Mouse (Mus musculus) neural tube, embryonic 13.5 days (tissue): ENCODE measurements around the gene Slc35g3. TPM values are rescaled to one million over a fixed set of nuclear protein-coding genes. Genes with fewer than 3 reads are reported as not detected.

ENCODE experiments used
- ATAC-seq: fragments of 200-750 bp; cut with Nextera tagmentation; 2 replicates; pipeline ENCODE4 v1.8.0; 2017; ENCODE audit warnings: low read depth, mild to moderate bottlenecking, moderate TSS enrichment, moderate library complexity
- H3K27ac ChIP-seq: fragments of 300-500 bp; sonication (generic); replicated peaks from 2 replicates; pipeline ENCODE4 v1.5.1; 2015; ENCODE audit warnings: moderate library complexity, mild to moderate bottlenecking, inconsistent platforms
- H3K27me3 ChIP-seq: fragments of 300-500 bp; sonication (generic); 2 replicates; pipeline ENCODE4 v1.6.1; 2015; ENCODE audit warnings: mild to moderate bottlenecking, inconsistent platforms
- H3K36me3 ChIP-seq: fragments of 300-500 bp; sonication (generic); 2 replicates; pipeline ENCODE4 v1.6.1; 2015; ENCODE audit warnings: mild to moderate bottlenecking, inconsistent platforms
- H3K4me1 ChIP-seq: fragments of 300-500 bp; sonication (generic); replicated peaks from 2 replicates; pipeline ENCODE4 v1.6.1; 2015; ENCODE audit warnings: inconsistent platforms
- H3K4me2 ChIP-seq: fragments of 300-500 bp; sonication (generic); 2 replicates; pipeline ENCODE4 v1.6.1; 2015; ENCODE audit warnings: inconsistent platforms, mild to moderate bottlenecking, moderate library complexity
- H3K4me3 ChIP-seq: fragments of 300-500 bp; sonication (generic); 2 replicates; pipeline ENCODE4 v1.5.1; 2015; ENCODE audit warnings: mild to moderate bottlenecking, inconsistent platforms
- H3K9ac ChIP-seq: fragments of 300-500 bp; sonication (generic); 2 replicates; pipeline ENCODE4 v1.6.1; 2015; ENCODE audit warnings: moderate library complexity, mild to moderate bottlenecking, inconsistent platforms
- H3K9me3 ChIP-seq: fragments of 300-500 bp; sonication (generic); 2 replicates; pipeline ENCODE4 v1.6.1; 2016; ENCODE audit warnings: inconsistent platforms
- WGBS: fragments of 180-500 bp; shearing (Covaris S2); methylation state at CpG from one replicate; pipeline ENCODE4 v1.1.7; 2015; 5-methylcytosine and 5-hydroxymethylcytosine counted together
- polyA plus RNA-seq: library from polyadenylated mRNA; unstranded; fragments of >200 nt; fragmentation: Nextera tagmentation; extraction: Ambion mirVana; gene quantifications from 2 replicates; pipeline ENCODE4 v1.2.1, GENCODE M21; 2015

Gene Slc35g3
- polyA plus RNA-seq, 1 experiment from 2014 or later = 0.13 TPM

GRCm38 (mm10) chr11:69800392-69801197 lies 38.8 kb upstream of the Slc35g3 start:
- H3K9me3 ChIP-seq = no peaks in the 10 kb centered on the region
- peak overlapping the region; percentile 94 for H3K27ac ChIP-seq
- peaks cover 78% of the 10 kb centered on the region for H3K4me1 ChIP-seq
- H3K36me3 ChIP-seq = 0 out of 2 replicates have a peak, but pooled peaks cover 4% of the 10 kb centered on the region
- peak overlapping the region; percentile 96 for H3K4me2 ChIP-seq
- peaks cover 44% of the 10 kb centered on the region for H3K27me3 ChIP-seq
- WGBS = under 1% methylated on average over 36 of the region's 36 CpGs
- peak overlapping the region; percentile 60 for H3K4me3 ChIP-seq
- H3K9ac ChIP-seq = peak overlapping the region; percentile 82
- peak; percentile 72 for ATAC-seq

DNA sequence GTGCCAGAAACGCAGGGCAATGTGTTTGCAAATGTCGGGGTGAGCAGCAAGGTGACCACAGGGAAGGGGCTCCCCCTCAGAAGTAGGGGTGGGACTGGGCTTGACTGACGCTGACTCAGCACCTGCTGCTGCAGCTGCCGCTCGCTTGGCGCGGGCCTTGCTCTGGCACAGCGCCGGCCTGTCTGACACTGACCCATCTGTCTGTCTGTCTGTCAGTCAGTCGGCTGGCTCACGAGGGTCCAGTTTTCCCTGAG lies 38.3 kb upstream of the Slc35g3 start:
- Histone ChIP-seq H3K4me3 (peak overlapping the region; percentile 60), H3K27me3 (peaks cover 39% of the 10 kb centered on the region), H3K4me1 (peaks cover 79% of the 10 kb centered on the region), H3K9ac (peak overlapping the region; percentile 82), H3K9me3 (no peaks in the 10 kb centered on the region), H3K4me2 (peak overlapping the region; percentile 96), H3K36me3 (0 out of 2 replicates have a peak, but pooled peaks cover 4% of the 10 kb centered on the region), H3K27ac (peak overlapping the region; percentile 94)
- under 1% methylated on average over 11 of the region's 11 CpGs for WGBS
- ATAC-seq = peak; percentile 12; the same call in 1 of the 2 replicates

- 14% methylated on average over 12 of the region's 12 CpGs for WGBS
- peaks cover 74% of the 10 kb centered on the region for H3K4me1 ChIP-seq
- peak overlapping the region; percentile 60 for H3K4me3 ChIP-seq
- H3K9ac ChIP-seq = peak overlapping the region; percentile 82
- peak overlapping the region; percentile 94 for H3K27ac ChIP-seq
- H3K9me3 ChIP-seq = no peaks in the 10 kb centered on the region
- H3K36me3 ChIP-seq = 0 out of 2 replicates have a peak, but pooled peaks cover 4% of the 10 kb centered on the region
- peaks cover 35% of the 10 kb centered on the region for H3K27me3 ChIP-seq
- ATAC-seq = no peak
- peak overlapping the region; percentile 96 for H3K4me2 ChIP-seq
Measured at GRCm38 (mm10) chr11:69799394-69800137, 37.8 kb upstream of the Slc35g3 start.

- 67% methylated on average over 7 of the region's 7 CpGs for WGBS
- Histone ChIP-seq H3K36me3 (0 out of 2 replicates have a peak, but pooled peaks cover 4% of the 10 kb centered on the region), H3K27ac (no peak overlapping the region), H3K4me2 (no peak overlapping the region), H3K4me3 (no peak overlapping the region), H3K9me3 (no peaks in the 10 kb centered on the region), H3K4me1 (peaks cover 58% of the 10 kb centered on the region), H3K27me3 (peaks cover 42% of the 10 kb centered on the region), H3K9ac (no peak overlapping the region)
- ATAC-seq = no peak
Measured at GRCm38 (mm10) chr11:69797924-69798323, 36.2 kb upstream of the Slc35g3 start.

DNA sequence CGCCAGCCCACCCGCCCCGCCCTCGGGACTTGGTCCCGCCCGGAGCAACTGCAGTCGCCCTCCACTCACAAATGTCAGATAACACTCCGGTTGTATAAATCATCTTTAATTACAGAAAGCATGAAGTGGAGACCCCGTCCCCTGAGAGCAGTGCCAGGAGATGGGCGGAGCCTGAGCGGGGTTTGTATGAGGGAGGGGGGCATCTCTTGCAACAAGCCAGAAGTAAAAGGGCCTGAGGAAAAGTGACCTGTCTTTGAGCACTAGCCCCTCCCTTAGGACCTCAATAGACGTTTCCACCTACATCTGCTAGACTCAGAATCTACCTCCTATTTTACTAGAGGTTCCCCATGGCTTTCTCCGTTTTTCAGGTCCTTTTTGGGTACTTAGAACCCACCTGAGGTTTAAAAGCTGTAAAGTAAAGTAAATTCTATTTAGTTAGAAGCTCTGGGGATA lies 34.2 kb upstream of the Slc35g3 start:
- H3K9me3 ChIP-seq = no peaks in the 10 kb centered on the region
- H3K4me1 ChIP-seq = peaks cover 39% of the 10 kb centered on the region
- 3% methylated on average over 13 of the region's 13 CpGs for WGBS
- H3K4me3 ChIP-seq = peak overlapping the region; percentile 42
- H3K27ac ChIP-seq = no peak overlapping the region
- peak overlapping the region; percentile 51 for H3K9ac ChIP-seq
- 0 out of 2 replicates have a peak, but pooled peaks cover 4% of the 10 kb centered on the region for H3K36me3 ChIP-seq
- H3K27me3 ChIP-seq = peaks cover 51% of the 10 kb centered on the region
- no peak for ATAC-seq
- peak overlapping the region; percentile 67 for H3K4me2 ChIP-seq

DNA sequence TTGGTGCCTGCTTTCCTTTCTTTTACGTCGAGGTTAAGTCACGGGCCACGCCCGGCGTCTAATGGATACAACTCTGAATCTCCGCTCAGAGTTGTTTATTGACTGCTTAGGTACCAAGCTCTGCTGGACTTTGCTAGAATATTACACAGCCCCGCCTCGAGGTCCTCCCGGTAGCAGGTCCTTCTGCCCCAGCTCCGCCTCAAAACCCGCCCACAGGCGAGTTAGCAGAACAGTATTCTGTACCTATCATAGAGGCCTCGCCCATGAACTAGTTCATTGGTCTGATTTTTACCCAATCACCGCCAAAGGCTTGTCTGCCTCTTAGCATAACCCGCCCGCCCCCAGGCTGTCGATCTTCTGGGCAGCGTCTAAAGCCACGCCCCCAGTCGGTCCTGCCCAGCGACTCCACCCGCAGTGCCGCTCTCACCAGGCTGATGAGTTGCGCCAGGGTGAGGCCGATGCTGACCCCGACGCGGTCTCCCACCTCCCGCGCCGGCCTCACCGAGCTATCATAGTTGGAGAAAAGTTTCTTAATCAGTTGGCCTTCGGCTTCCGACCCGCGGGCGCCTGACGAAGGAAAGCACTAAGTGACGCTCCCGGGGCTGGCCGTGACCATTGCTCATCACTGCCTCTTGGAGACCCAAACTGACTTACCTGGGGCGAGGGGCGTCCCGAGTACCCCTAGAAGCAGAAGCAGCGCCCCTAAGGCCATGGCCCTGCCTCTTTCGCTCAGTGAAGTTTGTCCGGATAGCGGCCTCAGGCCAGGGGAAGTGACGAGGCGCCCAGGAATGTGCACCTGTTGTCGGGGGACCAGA lies 33.6 kb upstream of the Slc35g3 start, which contains the start of gene Chrnb1:
Gene Chrnb1 (minus strand): TSS at position 776 of the 815 bp plus-strand sequence.
- peak; percentile 89 for ATAC-seq
- peak within 1 kb of the TSS; percentile 51 for H3K9ac ChIP-seq

GRCm38 (mm10) chr11:69793429-69793828 lies 31.7 kb upstream of the Slc35g3 start:
- WGBS = 69% methylated on average over 5 of the region's 5 CpGs
- H3K9me3 ChIP-seq = no peaks in the 10 kb centered on the region
- no peak overlapping the region for H3K4me3 ChIP-seq
- peaks cover 17% of the 10 kb centered on the region for H3K4me1 ChIP-seq
- no peak overlapping the region for H3K9ac ChIP-seq
- H3K27ac ChIP-seq = no peak overlapping the region
- H3K4me2 ChIP-seq = no peak overlapping the region
- no peak for ATAC-seq
- peaks cover 51% of the 10 kb centered on the region for H3K27me3 ChIP-seq
- H3K36me3 ChIP-seq = 0 out of 2 replicates have a peak, but pooled peaks cover 4% of the 10 kb centered on the region

More for the DNA sequence above, 33.6 kb upstream of the Slc35g3 start, which contains the start of gene Chrnb1:
- WGBS = 2% methylated on average over 52 of the region's 52 CpGs
- Histone ChIP-seq H3K9me3 (no peaks in the 10 kb centered on the region), H3K27ac (0 out of 2 replicates have a peak within 1 kb of the TSS, but pooled peaks have one; percentile 14), H3K4me3 (peak within 1 kb of the TSS; percentile 42), H3K36me3 (0 out of 2 replicates have a peak, but pooled peaks cover 4% of the 10 kb centered on the region), H3K27me3 (peaks cover 51% of the 10 kb centered on the region), H3K4me2 (peak within 1 kb of the TSS; percentile 67), H3K4me1 (peaks cover 35% of the 10 kb centered on the region)

- WGBS = 72% methylated on average over 5 of the region's 5 CpGs
- Histone ChIP-seq H3K27me3 (peaks cover 34% of the 10 kb centered on the region), H3K9ac (no peak overlapping the region), H3K9me3 (no peaks in the 10 kb centered on the region), H3K27ac (no peak overlapping the region), H3K4me3 (no peak overlapping the region), H3K4me2 (no peak overlapping the region), H3K36me3 (no peaks in the 10 kb centered on the region), H3K4me1 (peaks cover 12% of the 10 kb centered on the region)
- no peak for ATAC-seq
Measured at GRCm38 (mm10) chr11:69791420-69791819, 29.7 kb upstream of the Slc35g3 start.

- WGBS = 72% methylated on average over 5 of the region's 5 CpGs
- Histone ChIP-seq H3K27ac (no peak overlapping the region), H3K4me2 (no peak overlapping the region), H3K4me3 (no peak overlapping the region), H3K4me1 (no peaks in the 10 kb centered on the region), H3K9me3 (no peaks in the 10 kb centered on the region), H3K27me3 (peaks cover 27% of the 10 kb centered on the region), H3K9ac (no peak overlapping the region), H3K36me3 (no peaks in the 10 kb centered on the region)
- ATAC-seq = no peak
Measured at GRCm38 (mm10) chr11:69789431-69789830, 27.7 kb upstream of the Slc35g3 start.

DNA sequence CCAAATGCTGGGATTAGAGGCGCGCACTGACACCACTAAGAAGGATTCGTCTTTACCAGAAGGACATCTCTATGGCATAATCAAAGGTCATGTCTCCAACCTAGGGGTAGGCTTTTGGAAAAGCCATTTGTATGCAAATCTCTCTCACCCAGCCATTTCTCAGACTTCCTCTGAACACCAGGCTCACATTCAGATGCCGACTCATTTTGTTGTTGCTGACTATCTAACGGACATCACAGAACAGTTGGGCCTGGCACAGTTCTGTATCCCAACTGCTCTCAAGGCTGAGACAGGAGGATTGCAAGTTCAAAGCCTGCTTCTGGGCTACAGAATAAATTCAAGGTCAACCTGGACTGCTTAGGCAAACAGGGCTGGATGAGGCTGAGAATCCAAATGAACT lies 25.5 kb upstream of the Slc35g3 start:
- WGBS = 79% methylated on average over 5 of the region's 5 CpGs
- Histone ChIP-seq H3K27me3 (peaks cover 8% of the 10 kb centered on the region), H3K4me2 (no peak overlapping the region), H3K36me3 (no peaks in the 10 kb centered on the region), H3K4me3 (no peak overlapping the region), H3K4me1 (no peaks in the 10 kb centered on the region), H3K9ac (no peak overlapping the region), H3K9me3 (no peaks in the 10 kb centered on the region), H3K27ac (no peak overlapping the region)
- ATAC-seq = no peak

DNA sequence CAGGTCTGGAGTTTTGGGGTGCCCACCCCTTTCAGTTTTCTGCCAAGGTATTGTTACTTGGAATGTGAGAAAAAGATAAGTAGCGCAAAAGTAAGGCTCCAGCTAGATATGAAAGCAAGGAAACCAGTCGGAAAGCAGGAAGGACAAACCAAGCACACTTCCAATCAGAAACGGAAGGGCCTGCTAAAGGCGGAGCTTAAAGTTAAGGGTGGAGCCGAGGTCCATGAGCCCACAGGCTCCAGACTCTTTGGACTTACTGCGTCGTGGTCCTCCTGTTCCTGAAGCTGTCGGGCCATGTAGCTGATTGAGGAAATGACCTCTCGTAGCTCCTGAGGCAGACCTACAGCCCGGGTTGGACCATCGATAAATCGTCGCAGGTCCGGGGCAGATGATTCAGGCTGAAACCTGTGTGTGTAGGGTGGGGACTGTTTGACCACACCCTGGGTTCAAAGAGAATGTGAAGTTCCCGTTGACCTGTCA lies 23.1 kb upstream of the Slc35g3 start:
- H3K4me3 ChIP-seq = no peak overlapping the region
- H3K27ac ChIP-seq = no peak overlapping the region
- 39% methylated on average over 15 of the region's 15 CpGs for WGBS
- ATAC-seq = no peak
- no peaks in the 10 kb centered on the region for H3K36me3 ChIP-seq
- no peak overlapping the region for H3K9ac ChIP-seq
- no peaks in the 10 kb centered on the region; the same call in 1 of the 2 replicates for H3K4me1 ChIP-seq
- no peaks in the 10 kb centered on the region for H3K9me3 ChIP-seq
- peak overlapping the region; percentile 11; the same call in 1 of the 2 replicates for H3K4me2 ChIP-seq
- H3K27me3 ChIP-seq = no peaks in the 10 kb centered on the region; the same call in none of the 2 replicates
